Mouse (Mus musculus) frontal cortex, postnatal 25 days (tissue): ENCODE measurements at regions not wholly inside any gene's neighbourhood (a gene's known extent, or its start where the extent isn't known, plus 50 kb on each side); places are given as distances from the start of the nearest gene placed in this dataset.
A peak's percentile ranks its signal among the peaks of the same experiment; 100 is the strongest.
"Not testable (repeated sequence)": the region's sequence is repeated elsewhere in the genome, so short reads cannot be mapped to it uniquely, and the experiment has no call there.

Experiments
- DNase-seq, 2 experiments: peaks; one replicate each; pipeline ENCODE4 v3.0.0; 2022; ENCODE audit warnings: low spot score in 2 of 2

GRCm38 (mm10) chr1:51600425-51600824 lies 122.2 kb upstream of the Nabp1 start:
- DNase-seq = no peak

DNA sequence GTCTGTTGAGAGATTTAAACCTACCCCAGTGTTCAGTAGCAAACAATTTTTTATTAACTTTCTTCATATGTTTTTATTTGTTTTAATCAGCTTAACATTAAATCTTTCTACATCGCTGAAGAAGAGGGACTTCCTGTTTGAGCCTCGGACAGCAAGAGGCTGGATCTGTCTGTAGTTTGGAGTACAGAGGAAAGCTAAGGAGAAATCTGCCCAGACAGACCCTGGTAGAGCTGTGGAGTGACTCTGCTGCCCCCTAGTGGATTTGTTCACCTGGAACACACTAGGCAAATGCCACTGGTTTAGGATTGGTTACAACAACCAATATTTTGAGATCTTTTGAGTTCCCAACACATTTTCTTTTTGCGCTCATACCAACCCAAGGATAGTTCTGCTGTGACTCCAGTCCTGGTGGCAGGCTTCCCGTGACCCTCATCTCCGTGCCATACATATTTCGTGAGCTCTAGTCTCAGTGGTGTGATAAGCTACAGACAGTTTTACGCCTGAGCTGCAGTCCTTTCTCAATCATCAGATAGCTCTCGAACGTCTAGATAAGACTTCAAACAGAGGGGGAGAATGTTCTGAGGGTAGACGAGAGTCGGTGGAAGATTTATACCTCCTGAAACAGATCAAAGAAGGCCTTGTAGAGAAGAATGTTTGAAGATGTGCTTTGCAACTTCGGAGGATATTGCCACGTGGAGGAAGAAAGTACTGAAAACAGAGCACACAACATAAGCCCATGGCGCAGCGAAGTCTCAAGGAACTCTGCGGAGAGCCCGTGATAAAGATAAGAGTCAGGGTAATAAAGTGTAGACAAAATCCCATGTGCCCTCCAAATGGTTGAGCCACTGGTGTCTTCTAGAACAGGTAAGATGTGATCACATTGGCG lies 119.0 kb upstream of the Nabp1 start:
- peak; percentile 64 to 83 for DNase-seq

DNA sequence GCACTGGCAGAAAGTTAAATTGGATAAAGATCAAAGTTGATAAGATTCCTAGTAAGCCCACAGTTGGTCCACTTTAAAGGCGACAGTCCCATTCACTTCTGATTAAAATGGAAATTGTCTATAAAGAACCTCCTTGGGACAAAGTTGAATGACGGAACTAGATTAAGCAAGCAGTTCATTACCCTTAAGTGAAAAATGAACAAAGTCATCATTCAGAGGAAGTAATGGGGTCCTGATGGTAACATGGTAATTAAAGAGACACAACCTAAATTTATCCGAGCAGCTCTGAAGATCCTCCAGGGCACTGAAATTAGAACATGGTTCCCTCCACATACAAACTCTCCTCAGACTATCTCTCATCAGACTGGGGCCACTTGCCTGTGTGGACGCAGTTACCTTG lies 116.4 kb upstream of the Nabp1 start:
- DNase-seq = no peak

GRCm38 (mm10) chr1:51593621-51594441 lies 115.6 kb upstream of the Nabp1 start:
- no peak for DNase-seq

DNA sequence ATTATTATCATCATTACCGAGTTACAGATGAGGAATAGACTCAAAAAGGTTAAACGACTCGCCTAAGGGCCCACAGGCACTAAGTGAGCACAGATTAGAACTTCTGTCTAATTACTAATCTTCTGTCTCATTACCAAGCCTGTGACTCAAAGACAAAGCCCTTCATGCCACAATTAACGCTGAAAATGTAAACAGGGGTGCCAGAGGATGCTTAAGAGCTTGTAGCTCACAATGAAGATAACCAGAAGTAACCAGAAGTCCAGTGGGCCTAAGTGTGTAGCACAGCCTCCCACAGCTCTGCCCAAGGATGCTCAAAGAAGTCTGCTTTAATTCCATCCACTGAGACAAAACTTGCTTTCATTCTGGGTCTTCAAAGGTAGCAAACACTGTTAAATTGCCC lies 113.7 kb upstream of the Nabp1 start:
- DNase-seq = no peak

- no peak for DNase-seq
Measured at GRCm38 (mm10) chr1:51590606-51591400, 112.6 kb upstream of the Nabp1 start.

DNA sequence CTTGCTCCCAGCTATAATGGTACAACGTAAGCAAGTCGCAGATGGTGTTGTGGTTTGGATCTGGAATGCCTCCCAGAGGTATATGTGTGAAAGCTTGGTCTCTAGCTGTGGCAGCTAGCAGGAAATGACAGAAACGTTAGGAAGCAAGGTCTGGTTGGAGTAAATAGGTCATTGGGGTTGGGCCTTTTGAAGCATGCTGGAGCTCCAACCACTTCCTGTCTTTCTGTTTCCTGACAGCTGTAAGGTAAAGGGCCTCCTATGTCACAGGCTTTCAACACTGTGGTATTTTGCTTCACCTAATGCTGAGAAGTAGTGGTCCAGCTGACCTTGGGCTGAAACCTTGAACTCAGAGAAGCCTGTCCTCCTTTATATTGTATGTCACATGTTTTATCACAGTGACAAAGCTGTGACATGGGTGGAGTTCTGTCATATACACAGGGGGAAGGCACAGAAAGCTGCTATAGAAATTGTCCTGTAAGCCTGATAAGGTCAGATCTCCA lies 106.8 kb upstream of the Nabp1 start:
- DNase-seq = no peak

GRCm38 (mm10) chr1:51583871-51584270 lies 105.6 kb upstream of the Nabp1 start:
- no peak for DNase-seq

DNA sequence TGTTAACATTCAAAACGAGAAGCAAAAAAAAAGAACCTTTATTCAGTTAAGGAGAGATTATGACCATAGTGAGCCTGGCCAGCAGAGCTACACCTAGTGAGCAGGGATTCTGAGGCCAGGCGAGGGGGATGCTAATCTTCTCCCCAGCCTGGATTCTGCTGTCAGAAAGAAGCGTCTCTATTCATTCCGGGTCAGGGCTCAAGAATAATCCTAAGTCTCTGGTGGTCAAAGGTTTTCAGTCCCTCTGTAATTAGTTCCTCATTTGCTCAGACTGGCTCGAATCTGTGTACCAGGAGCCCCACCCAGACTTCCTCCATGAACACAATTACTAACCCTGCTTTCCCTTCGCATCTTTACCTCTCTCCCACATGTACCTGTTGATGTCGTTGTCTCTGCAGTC lies 101.8 kb upstream of the Nabp1 start:
- DNase-seq = no peak

GRCm38 (mm10) chr1:51577701-51578100 lies 99.5 kb upstream of the Nabp1 start:
- no peak for DNase-seq

DNA sequence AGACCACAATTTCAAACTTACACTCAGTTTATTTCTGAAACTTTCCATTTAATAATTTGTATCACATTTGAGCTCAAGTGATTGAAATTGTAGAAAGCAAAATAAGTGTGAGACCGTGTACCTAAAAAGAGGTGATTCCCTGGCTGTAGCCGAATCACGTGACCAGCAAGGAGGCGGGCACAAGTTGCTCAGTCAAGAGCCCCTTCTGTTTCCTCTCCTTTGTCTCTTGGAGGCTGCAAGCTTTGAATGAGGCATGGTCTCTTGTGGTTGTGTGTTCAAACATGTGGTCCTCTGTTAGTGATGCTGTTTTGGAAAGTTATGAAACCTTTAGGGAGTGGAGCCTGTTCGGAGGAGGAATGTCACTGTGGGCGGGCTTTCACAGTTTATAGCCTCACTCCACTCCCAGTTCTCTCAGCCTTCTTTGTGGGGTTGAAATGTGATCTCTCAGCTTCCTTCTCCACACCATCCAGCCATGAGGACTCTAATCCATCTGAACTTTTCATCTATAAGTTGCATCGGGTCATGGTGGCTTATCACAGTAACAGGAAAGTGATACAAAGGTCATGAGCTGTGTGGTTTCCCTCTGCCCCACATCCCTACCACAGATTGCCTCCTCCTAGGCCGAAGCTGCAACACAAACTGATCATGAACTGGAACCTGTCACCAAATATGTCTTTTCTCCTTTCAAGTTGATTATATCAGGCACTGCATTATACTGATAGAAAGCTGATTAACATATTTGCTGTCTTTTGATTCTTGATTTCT lies 94.3 kb upstream of the Nabp1 start:
- DNase-seq = no peak

- DNase-seq = no peak
Measured at GRCm38 (mm10) chr1:51569625-51570024, 91.4 kb upstream of the Nabp1 start.

DNA sequence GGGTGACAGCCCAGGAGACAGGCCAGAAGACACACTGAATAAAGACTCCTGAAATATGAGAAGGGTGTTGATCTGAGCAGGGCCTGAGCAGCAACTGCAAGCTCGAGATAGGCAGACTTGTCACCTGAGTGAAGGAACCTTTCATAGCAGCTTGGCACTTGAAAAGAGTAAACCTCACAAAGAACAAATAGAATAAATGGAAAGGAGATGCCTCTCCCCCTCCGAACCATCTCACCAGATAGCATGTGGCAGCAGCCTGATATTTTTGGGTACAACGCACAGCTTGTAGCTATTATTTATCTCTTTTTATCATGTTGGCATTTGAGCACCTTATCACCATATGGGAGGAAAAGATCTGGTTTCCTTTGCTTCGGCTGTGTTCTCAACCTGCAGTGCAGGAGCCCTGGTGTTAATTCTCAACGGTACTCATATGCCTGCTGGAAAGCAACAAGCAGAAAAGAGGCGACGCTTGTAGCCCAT lies 88.0 kb upstream of the Nabp1 start:
- no peak for DNase-seq

DNA sequence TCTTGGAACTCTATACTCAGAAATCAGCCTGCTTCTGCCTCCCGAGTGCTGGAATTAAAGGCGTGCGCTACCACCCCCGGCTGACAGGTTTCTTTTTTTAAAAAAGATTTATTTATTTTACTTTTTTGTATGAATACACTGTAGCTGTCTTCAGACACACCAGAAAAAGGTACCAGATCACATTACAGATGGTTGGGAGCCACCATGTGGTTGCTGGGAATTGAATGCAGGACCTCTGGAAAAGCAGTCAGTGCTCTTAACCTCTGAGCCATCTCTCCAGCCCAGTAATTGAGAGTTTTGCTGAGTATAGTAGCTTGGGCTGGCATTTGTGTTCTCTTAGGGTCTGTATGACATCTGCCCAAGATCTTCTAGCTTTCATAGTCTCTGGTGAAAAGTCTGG lies 78.4 kb upstream of the Nabp1 start:
- not testable (repeated sequence) for DNase-seq

- no peak for DNase-seq
Measured at GRCm38 (mm10) chr1:51553738-51554137, 75.5 kb upstream of the Nabp1 start.

- no peak for DNase-seq
Measured at GRCm38 (mm10) chr1:51551624-51552023, 73.4 kb upstream of the Nabp1 start.

- no peak for DNase-seq
Measured at GRCm38 (mm10) chr1:51542801-51543200, 64.6 kb upstream of the Nabp1 start.

DNA sequence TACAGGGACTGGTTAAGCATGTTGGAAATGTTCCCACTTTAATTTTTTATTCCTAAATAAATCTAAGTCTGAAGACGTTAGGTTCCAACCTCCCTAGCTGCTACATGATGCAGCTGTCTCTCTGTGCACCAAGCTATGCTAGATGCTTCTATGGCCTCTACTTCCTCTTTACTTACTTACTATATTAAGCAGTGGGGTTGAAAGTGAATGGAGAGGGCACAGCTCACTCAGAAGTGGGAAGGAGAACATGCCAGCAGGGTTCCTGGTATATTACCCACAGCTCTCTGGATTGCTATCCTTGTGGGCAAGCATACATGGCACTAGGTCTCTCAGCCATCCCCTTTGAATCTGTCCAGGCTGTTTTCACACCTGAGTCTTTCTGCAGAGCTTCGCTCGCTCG lies 61.4 kb upstream of the Nabp1 start:
- no peak for DNase-seq

DNA sequence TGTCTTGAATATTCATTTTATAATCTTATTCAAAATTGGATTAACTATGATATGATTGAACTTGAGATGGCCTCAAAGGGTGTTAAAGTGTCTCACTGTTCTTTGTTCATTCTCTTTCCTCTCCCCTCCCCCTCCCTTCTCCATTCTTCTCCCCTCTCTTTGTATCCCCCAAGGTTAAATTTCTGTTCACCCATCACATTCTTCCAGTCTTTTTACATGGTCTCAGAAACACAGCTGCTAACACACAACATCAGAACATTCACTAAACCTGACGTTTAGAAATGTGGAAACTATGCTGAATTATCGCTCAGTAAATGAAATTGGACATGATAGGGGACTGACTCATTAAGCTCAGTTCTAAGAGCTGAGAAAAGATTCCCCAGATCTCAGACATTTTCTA lies 60.6 kb upstream of the Nabp1 start:
- no peak for DNase-seq

DNA sequence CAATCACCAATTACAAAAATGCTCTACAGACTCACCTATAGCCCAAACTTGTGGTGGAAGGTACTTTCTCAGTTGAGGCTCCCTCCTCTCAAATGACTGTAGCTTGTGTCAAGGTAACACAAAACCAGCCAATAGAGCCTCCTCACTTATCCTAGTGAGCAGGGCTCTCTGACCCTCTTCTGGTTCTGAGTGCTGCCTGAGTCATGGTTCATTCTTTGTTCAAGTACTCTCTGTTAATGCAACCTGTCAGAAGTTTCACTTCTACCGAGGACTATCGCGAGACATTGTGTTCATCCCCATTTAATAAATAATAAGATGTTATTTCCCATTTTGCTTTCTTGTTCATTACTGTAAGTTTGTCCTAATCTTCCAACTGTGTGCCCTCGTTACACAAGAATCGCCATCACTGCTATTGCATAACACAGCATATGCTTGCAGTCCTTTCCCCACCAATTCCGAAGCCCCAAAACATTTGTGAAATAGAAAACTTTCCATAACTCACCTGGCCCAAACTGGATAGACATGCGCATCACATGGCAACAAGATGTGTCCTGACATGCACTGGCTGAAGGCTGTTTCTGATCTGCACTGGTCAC lies 59.6 kb upstream of the Nabp1 start:
- no peak for DNase-seq

GRCm38 (mm10) chr1:51536076-51536475 lies 57.9 kb upstream of the Nabp1 start:
- DNase-seq = no peak
